In the genomic region with DNA sequence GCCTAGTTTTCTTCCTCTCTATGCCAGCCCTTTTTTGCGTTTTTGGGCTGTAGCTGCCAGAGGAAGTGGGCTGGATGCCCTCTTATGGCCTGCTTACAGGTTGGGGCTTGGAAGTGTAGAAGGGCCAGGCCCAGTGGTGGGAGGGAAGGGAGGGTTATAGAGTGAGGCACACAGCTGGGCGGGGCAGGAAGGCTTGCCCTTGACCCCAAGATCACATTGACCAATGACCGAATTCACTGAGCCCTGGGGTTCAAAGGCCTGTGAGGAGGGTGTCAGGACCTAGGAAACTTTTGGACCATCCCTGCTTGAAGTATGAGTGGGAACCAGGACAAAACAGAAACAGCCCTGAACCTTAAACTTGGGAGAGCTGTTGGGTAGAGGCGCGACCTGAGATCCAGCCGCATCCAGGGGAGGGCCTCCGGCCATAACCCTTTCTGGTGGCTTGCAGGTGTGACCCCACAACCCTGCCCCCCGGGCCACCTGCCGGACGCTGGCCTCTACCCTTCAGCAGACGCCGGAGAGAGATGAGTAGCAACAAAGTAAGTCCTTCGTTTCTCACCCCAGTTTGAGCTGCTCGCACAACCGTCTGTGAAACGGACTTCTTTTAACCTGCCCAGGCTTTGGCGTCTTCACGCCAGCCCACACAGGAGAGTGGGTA, we compare ENCODE assay signal across 8 mouse cellular contexts. TPM values are rescaled to one million over a fixed set of nuclear protein-coding genes. Genes with fewer than 3 reads are reported as not detected.
A peak's percentile ranks its signal among the peaks of the same experiment; 100 is the strongest.
DNase-seq lines count a peak whose midpoint lies in the region; ATAC-seq and TF ChIP-seq lines count a peak whose summit lies in the region.

No protein-coding gene starts in this region.

- H3K4me1 ChIP-seq in kidney, adult 2 months (ENCODE audit: control insufficient read depth, insufficient read depth, low read length) = peaks cover 2% of the 10 kb centered on the region; the same call in 1 of the 2 replicates
- peaks cover 14% of the 10 kb centered on the region for H3K4me1 ChIP-seq in bone marrow macrophage, adult 2 months (ENCODE audit: control insufficient read depth, insufficient read depth, low read length)
- peaks cover 16% of the 10 kb centered on the region for H3K4me1 ChIP-seq in hindbrain, embryonic 16.5 days (ENCODE audit: control insufficient read depth, insufficient read depth, low read depth, low read length)
- peaks cover 13% of the 10 kb centered on the region for H3K4me1 ChIP-seq in midbrain, postnatal 0 days (ENCODE audit: insufficient read depth, low read length)

- no peak for TF ChIP-seq CTCF in kidney, adult 2 months (conservative IDR thresholded peaks at IDR 0.05; ENCODE audit: insufficient read depth, insufficient read length, low read depth, low read length)
- no peak for TF ChIP-seq CTCF in bone marrow macrophage, adult 2 months (IDR thresholded peaks at IDR 0.05; ENCODE audit: low read depth, low read length)
- no peak for TF ChIP-seq CTCF in midbrain, postnatal 0 days (IDR thresholded peaks at IDR 0.05)

- peak overlapping the region; percentile 86 for H3K4me2 ChIP-seq in hindbrain, embryonic 16.5 days (ENCODE audit: low read length)
- H3K4me2 ChIP-seq in midbrain, postnatal 0 days (ENCODE audit: low read depth, low read length, poor library complexity, severe bottlenecking) = peak overlapping the region; percentile 80

- no peak overlapping the region for H3K9ac ChIP-seq in hindbrain, embryonic 16.5 days (ENCODE audit: low read depth, low read length)
- H3K9ac ChIP-seq in midbrain, postnatal 0 days (replicated peaks; ENCODE audit: low read length, poor library complexity, severe bottlenecking) = peak overlapping the region; percentile 36

- 68% methylated on average over 18 of the region's 18 CpGs for WGBS in kidney, adult 2 months
- 38% methylated on average over 18 of the region's 18 CpGs for WGBS in hindbrain, embryonic 16.5 days
- WGBS in midbrain, postnatal 0 days = 49% methylated on average over 18 of the region's 18 CpGs

- H3K36me3 ChIP-seq in kidney, adult 2 months (ENCODE audit: control insufficient read depth, insufficient read depth, low read length) = no peaks in the 10 kb centered on the region
- peaks cover 2% of the 10 kb centered on the region; the same call in 1 of the 2 replicates for H3K36me3 ChIP-seq in hindbrain, embryonic 16.5 days (ENCODE audit: control insufficient read depth, insufficient read depth, low read length)
- H3K36me3 ChIP-seq in midbrain, postnatal 0 days (ENCODE audit: insufficient read depth, low read length) = no peaks in the 10 kb centered on the region; the same call in 1 of the 2 replicates

- no peaks in the 10 kb centered on the region for H3K27me3 ChIP-seq in kidney, adult 2 months (replicated peaks; ENCODE audit: control insufficient read depth, insufficient read depth, low read length)
- H3K27me3 ChIP-seq in hindbrain, embryonic 16.5 days (replicated peaks; ENCODE audit: control insufficient read depth, insufficient read depth, low read length) = no peaks in the 10 kb centered on the region
- H3K27me3 ChIP-seq in midbrain, postnatal 0 days (ENCODE audit: insufficient read depth, low read length) = no peaks in the 10 kb centered on the region

- no peaks in the 10 kb centered on the region for H3K9me3 ChIP-seq in hindbrain, embryonic 16.5 days (ENCODE audit: control insufficient read depth, low read length)
- H3K9me3 ChIP-seq in midbrain, postnatal 0 days (ENCODE audit: low read length) = no peaks in the 10 kb centered on the region

- no peak for DNase-seq in kidney, adult 2 months
- DNase-seq in kidney, adult 11 months = no peak
- DNase-seq in midbrain, postnatal 0 days (ENCODE audit: low spot score) = no peak
- DNase-seq in T-cell, adult 2 months (ENCODE audit: low spot score) = no peak
- no peak for DNase-seq in layer of hippocampus, adult 9-11 months
- no peak for DNase-seq in ovary, postnatal 36 days (ENCODE audit: low spot score)

- no peak for ATAC-seq in hindbrain, embryonic 16.5 days
- ATAC-seq in midbrain, postnatal 0 days (ENCODE audit: low FRiP score) = no peak

- H3K4me3 ChIP-seq in kidney, adult 2 months (ENCODE audit: insufficient read depth, low read depth, low read length) = peak overlapping the region; percentile 16; the same call in 1 of the 2 replicates
- H3K4me3 ChIP-seq in bone marrow macrophage, adult 2 months (ENCODE audit: insufficient read depth, low read length) = peak overlapping the region; percentile 93
- peak overlapping the region; percentile 84 for H3K4me3 ChIP-seq in hindbrain, embryonic 16.5 days (ENCODE audit: low read length)
- peak overlapping the region; percentile 77 for H3K4me3 ChIP-seq in midbrain, postnatal 0 days (ENCODE audit: low read depth, low read length)

- H3K27ac ChIP-seq in kidney, adult 2 months (ENCODE audit: insufficient read depth, low read depth, low read length) = peak overlapping the region; percentile 3; the same call in 1 of the 2 replicates
- peak overlapping the region; percentile 83 for H3K27ac ChIP-seq in bone marrow macrophage, adult 2 months (ENCODE audit: insufficient read depth, low read depth, low read length)
- no peak overlapping the region for H3K27ac ChIP-seq in hindbrain, embryonic 16.5 days (ENCODE audit: low read depth, low read length)
- no peak overlapping the region for H3K27ac ChIP-seq in midbrain, postnatal 0 days (ENCODE audit: low read depth, low read length)

- TF ChIP-seq POLR2A in kidney, adult 2 months (IDR thresholded peaks at IDR 0.05; ENCODE audit: low read depth, low read length) = no peak
- no peak for TF ChIP-seq POLR2A in bone marrow macrophage, adult 2 months (IDR thresholded peaks at IDR 0.05; ENCODE audit: borderline replicate concordance, low read depth, low read length)

RNA-seq across cellular contexts. Expression of a gene that starts 9.4 kb away (rescaled TPM):
- polyA plus RNA-seq in kidney, adult 2 months (2012; rRNA removed) = 21.1 and 23.6 TPM in 2 replicates
- polyA plus RNA-seq in bone marrow macrophage, adult 2 months (2012; ENCODE audit: insufficient read depth, insufficient read length, missing spikeins) = 30.7 and 35.3 TPM in 2 replicates
- 29.5 and 35.4 TPM in 2 replicates for polyA plus RNA-seq in hindbrain, embryonic 16.5 days (2015; fragmentation: Nextera tagmentation; extraction: Ambion mirVana)
- total RNA-seq in midbrain, postnatal 0 days (2014; rRNA removed) = 113 and 166 TPM in 2 replicates
- polyA plus RNA-seq in midbrain, postnatal 0 days (2015; fragmentation: Nextera tagmentation; extraction: Ambion mirVana) = 42.1 and 45.2 TPM in 2 replicates

RNA-seq across cellular contexts. Expression of a gene that starts 12.7 kb away (rescaled TPM):
- polyA plus RNA-seq in kidney, adult 2 months (2012; rRNA removed) = 31.6 and 47.4 TPM in 2 replicates
- polyA plus RNA-seq in bone marrow macrophage, adult 2 months (2012; ENCODE audit: insufficient read depth, insufficient read length, missing spikeins) = 2.5 and 4.1 TPM in 2 replicates
- polyA plus RNA-seq in hindbrain, embryonic 16.5 days (2015; fragmentation: Nextera tagmentation; extraction: Ambion mirVana) = 111 and 117 TPM in 2 replicates
- total RNA-seq in midbrain, postnatal 0 days (2014; rRNA removed) = 99.6 and 107 TPM in 2 replicates
- polyA plus RNA-seq in midbrain, postnatal 0 days (2015; fragmentation: Nextera tagmentation; extraction: Ambion mirVana) = 114 and 133 TPM in 2 replicates

RNA-seq across cellular contexts. Expression of a gene that starts 22.0 kb away (rescaled TPM):
- 7.0 and 7.2 TPM in 2 replicates for polyA plus RNA-seq in kidney, adult 2 months (2012; rRNA removed)
- 22.0 and 26.9 TPM in 2 replicates for polyA plus RNA-seq in bone marrow macrophage, adult 2 months (2012; ENCODE audit: insufficient read depth, insufficient read length, missing spikeins)
- 49.6 and 54.3 TPM in 2 replicates for polyA plus RNA-seq in hindbrain, embryonic 16.5 days (2015; fragmentation: Nextera tagmentation; extraction: Ambion mirVana)
- 50.9 and 51.1 TPM in 2 replicates for total RNA-seq in midbrain, postnatal 0 days (2014; rRNA removed)
- 38.0 and 38.6 TPM in 2 replicates for polyA plus RNA-seq in midbrain, postnatal 0 days (2015; fragmentation: Nextera tagmentation; extraction: Ambion mirVana)

RNA-seq across cellular contexts. Expression of a gene that starts 33.4 kb away (rescaled TPM):
- not detected in 2 replicates for polyA plus RNA-seq in kidney, adult 2 months (2012; rRNA removed)
- not detected in 2 replicates for polyA plus RNA-seq in bone marrow macrophage, adult 2 months (2012; ENCODE audit: insufficient read depth, insufficient read length, missing spikeins)
- polyA plus RNA-seq in hindbrain, embryonic 16.5 days (2015; fragmentation: Nextera tagmentation; extraction: Ambion mirVana) = 0.72 and 1.6 TPM in 2 replicates
- total RNA-seq in midbrain, postnatal 0 days (2014; rRNA removed) = 0.16 and 0.33 TPM in 2 replicates
- polyA plus RNA-seq in midbrain, postnatal 0 days (2015; fragmentation: Nextera tagmentation; extraction: Ambion mirVana) = 0.69 and 0.82 TPM in 2 replicates

RNA-seq across cellular contexts. Expression of a gene that starts 34.3 kb away (rescaled TPM):
- polyA plus RNA-seq in kidney, adult 2 months (2012; rRNA removed) = 0.14 TPM in 1 of 2 replicates, not detected in the other
- polyA plus RNA-seq in bone marrow macrophage, adult 2 months (2012; ENCODE audit: insufficient read depth, insufficient read length, missing spikeins) = not detected in 2 replicates
- polyA plus RNA-seq in hindbrain, embryonic 16.5 days (2015; fragmentation: Nextera tagmentation; extraction: Ambion mirVana) = 16.9 and 20.4 TPM in 2 replicates
- total RNA-seq in midbrain, postnatal 0 days (2014; rRNA removed) = 19.3 and 20.0 TPM in 2 replicates
- polyA plus RNA-seq in midbrain, postnatal 0 days (2015; fragmentation: Nextera tagmentation; extraction: Ambion mirVana) = 16.5 and 26.5 TPM in 2 replicates

Comparison
In these comparisons a context has a peak if more than half of its experiments do, and no peak if none do; other contexts are left out.
1. H3K27ac ChIP-seq: peak in kidney, adult 2 months (single experiment) and bone marrow macrophage, adult 2 months (single experiment); none in hindbrain, embryonic 16.5 days (single experiment) and midbrain, postnatal 0 days (single experiment).
2. H3K4me3 ChIP-seq: peak in every context shown above with its lines; median percentile 93 in bone marrow macrophage, adult 2 months; 84 in hindbrain, embryonic 16.5 days; 77 in midbrain, postnatal 0 days; 16 in kidney, adult 2 months.